ENCODE assay signal across 8 mouse cellular contexts in the genomic region with DNA sequence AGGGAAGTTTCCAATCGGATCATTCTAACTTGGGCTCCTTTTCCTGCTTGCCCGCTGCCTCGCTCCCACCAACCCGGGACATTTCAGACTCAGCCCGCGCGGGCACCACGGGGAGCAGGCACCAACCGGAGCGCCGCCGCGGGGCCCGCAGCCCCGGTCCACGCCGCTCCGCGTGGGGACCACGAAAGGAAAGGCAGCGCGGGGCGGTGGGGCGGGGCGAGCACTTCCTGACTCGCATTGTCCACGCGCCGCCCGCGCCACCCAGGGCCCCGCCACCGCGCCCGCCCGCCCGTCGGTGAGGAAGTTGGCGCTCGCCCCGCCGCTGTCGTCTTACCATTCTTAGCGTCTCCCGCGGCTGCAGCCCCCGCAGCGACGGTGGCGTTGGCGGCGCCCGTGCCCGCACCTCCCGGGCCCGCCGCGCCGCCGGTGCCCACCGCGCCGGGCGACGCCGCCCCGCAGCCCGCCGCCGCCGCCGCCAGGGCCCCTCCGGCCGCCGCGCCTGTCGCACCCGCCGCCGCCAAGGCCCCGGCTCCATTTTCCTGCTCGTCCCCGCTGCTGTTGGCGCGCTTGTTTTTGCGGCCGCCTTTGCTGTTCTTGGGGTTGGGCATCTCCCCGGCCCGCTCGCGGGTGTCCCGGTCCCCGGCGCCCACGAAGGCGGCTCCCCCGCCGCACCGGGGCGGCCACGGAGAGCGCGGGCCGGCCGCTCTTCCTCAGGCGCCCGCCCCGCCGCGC. TPM values are rescaled to one million over a fixed set of nuclear protein-coding genes. Genes with fewer than 3 reads are reported as not detected.
DNase-seq lines count a peak whose midpoint lies in the region; ATAC-seq and TF ChIP-seq lines count a peak whose summit lies in the region.

No protein-coding gene starts in this region.

- H3K27ac ChIP-seq in embryonic facial prominence, embryonic 11.5 days (replicated peaks; ENCODE audit: low read depth, low read length), result peak overlapping the region; percentile 83
- peak overlapping the region; percentile 90 for H3K27ac ChIP-seq in limb, embryonic 13.5 days
- H3K27ac ChIP-seq in midbrain, embryonic 14.5 days (replicated peaks; ENCODE audit: low read depth, low read length), result peak overlapping the region; percentile 92
- H3K27ac ChIP-seq in small intestine, adult 2 months (ENCODE audit: insufficient read depth, low read depth, low read length), result peak overlapping the region; percentile 57

- WGBS in embryonic facial prominence, embryonic 11.5 days, result under 1% methylated on average over 103 of the region's 110 CpGs
- under 1% methylated on average over 32 of the region's 110 CpGs for WGBS in limb, embryonic 13.5 days
- under 1% methylated on average over 64 of the region's 110 CpGs for WGBS in midbrain, embryonic 14.5 days
- 1% methylated on average over 88 of the region's 110 CpGs for WGBS in small intestine, adult 2 months

- peak; percentile 49 for ATAC-seq in embryonic facial prominence, embryonic 11.5 days (replicated peaks; ENCODE audit: insufficient number of reproducible peaks, low FRiP score, low TSS enrichment, low read depth)
- peak; percentile 58 for ATAC-seq in limb, embryonic 13.5 days (ENCODE audit: low FRiP score, low read depth)
- ATAC-seq in midbrain, embryonic 14.5 days (ENCODE audit: low FRiP score, low TSS enrichment), result peak; percentile 61

- peak overlapping the region; percentile 78 for H3K4me3 ChIP-seq in embryonic facial prominence, embryonic 11.5 days (ENCODE audit: low read depth, low read length)
- peak overlapping the region; percentile 84 for H3K4me3 ChIP-seq in limb, embryonic 13.5 days
- peak overlapping the region; percentile 80 for H3K4me3 ChIP-seq in midbrain, embryonic 14.5 days (replicated peaks; ENCODE audit: low read depth, low read length)
- peak overlapping the region; percentile 100 for H3K4me3 ChIP-seq in small intestine, adult 2 months (ENCODE audit: low read depth, low read length)

- H3K4me2 ChIP-seq in embryonic facial prominence, embryonic 11.5 days (ENCODE audit: low read depth, low read length), result peak overlapping the region; percentile 62
- H3K4me2 ChIP-seq in limb, embryonic 13.5 days (replicated peaks), result peak overlapping the region; percentile 61
- peak overlapping the region; percentile 64 for H3K4me2 ChIP-seq in midbrain, embryonic 14.5 days (ENCODE audit: low read length)

- H3K27me3 ChIP-seq in embryonic facial prominence, embryonic 11.5 days (ENCODE audit: control insufficient read depth, insufficient read depth, low read length), result no peaks in the 10 kb centered on the region
- H3K27me3 ChIP-seq in limb, embryonic 13.5 days, result no peaks in the 10 kb centered on the region
- H3K27me3 ChIP-seq in midbrain, embryonic 14.5 days (ENCODE audit: control insufficient read depth, insufficient read depth, low read length), result no peaks in the 10 kb centered on the region
- H3K27me3 ChIP-seq in small intestine, adult 2 months (ENCODE audit: control insufficient read depth, insufficient read depth, low read length), result no peaks in the 10 kb centered on the region

- H3K4me1 ChIP-seq in embryonic facial prominence, embryonic 11.5 days (ENCODE audit: control insufficient read depth, insufficient read depth, low read length), result peaks cover 3% of the 10 kb centered on the region
- H3K4me1 ChIP-seq in limb, embryonic 13.5 days, result peaks cover 18% of the 10 kb centered on the region
- peaks cover 16% of the 10 kb centered on the region for H3K4me1 ChIP-seq in midbrain, embryonic 14.5 days (ENCODE audit: control insufficient read depth, insufficient read depth, low read length)
- H3K4me1 ChIP-seq in small intestine, adult 2 months (ENCODE audit: control insufficient read depth, insufficient read depth, insufficient read length, low read length), result peaks cover 2% of the 10 kb centered on the region; the same call in 1 of the 2 replicates

- TF ChIP-seq POLR2A in small intestine, adult 2 months (IDR thresholded peaks at IDR 0.05; ENCODE audit: low read depth, low read length), result no peak

- no peak for TF ChIP-seq CTCF in small intestine, adult 2 months (IDR thresholded peaks at IDR 0.05; ENCODE audit: extremely low read depth, insufficient read length, insufficient replicate concordance, low read depth, low read length)

- no peaks in the 10 kb centered on the region for H3K36me3 ChIP-seq in embryonic facial prominence, embryonic 11.5 days (replicated peaks; ENCODE audit: control insufficient read depth, insufficient read depth, low read depth, low read length)
- H3K36me3 ChIP-seq in limb, embryonic 13.5 days, result no peaks in the 10 kb centered on the region
- no peaks in the 10 kb centered on the region for H3K36me3 ChIP-seq in midbrain, embryonic 14.5 days (ENCODE audit: control insufficient read depth, insufficient read depth, low read length)
- no peaks in the 10 kb centered on the region for H3K36me3 ChIP-seq in small intestine, adult 2 months (ENCODE audit: control insufficient read depth, insufficient read depth, low read length)

- no peaks in the 10 kb centered on the region for H3K9me3 ChIP-seq in embryonic facial prominence, embryonic 11.5 days (replicated peaks; ENCODE audit: control insufficient read depth, low read length)
- H3K9me3 ChIP-seq in limb, embryonic 13.5 days, result no peaks in the 10 kb centered on the region
- H3K9me3 ChIP-seq in midbrain, embryonic 14.5 days (ENCODE audit: control insufficient read depth, low read length), result no peaks in the 10 kb centered on the region

- H3K9ac ChIP-seq in embryonic facial prominence, embryonic 11.5 days (replicated peaks; ENCODE audit: low read length), result peak overlapping the region; percentile 89
- H3K9ac ChIP-seq in limb, embryonic 13.5 days, result peak overlapping the region; percentile 90
- H3K9ac ChIP-seq in midbrain, embryonic 14.5 days (replicated peaks; ENCODE audit: low read length), result peak overlapping the region; percentile 90

- DNase-seq in 3134 (ENCODE audit: extremely low read depth, insufficient read length, low spot score), result peak; percentile 62
- peak; percentile 84 for DNase-seq in adrenal gland, postnatal 14 days
- peak; percentile 45 for DNase-seq in embryonic facial prominence, embryonic 11.5 days (ENCODE audit: low spot score)
- peak; percentile 78 to 79 for DNase-seq in heart, adult 18-20 months
- peak; percentile 72 for DNase-seq in kidney, adult 18-20 months
- DNase-seq in midbrain, embryonic 14.5 days, result peak; percentile 73

RNA-seq across cellular contexts. Expression of gene Heca, which starts 0.5 kb away (rescaled TPM):
- total RNA-seq in adrenal gland, postnatal 14 days (2021), result 33.2 and 37.1 TPM in 2 replicates
- polyA plus RNA-seq in embryonic facial prominence, embryonic 11.5 days (2014; fragmentation: Nextera tagmentation; extraction: Ambion mirVana), result 4.3 and 4.7 TPM in 2 replicates
- total RNA-seq in heart, adult 18-20 months (2021), result 10 to 100 TPM; 33.8 to 33.9 TPM
- 5.6 and 6.3 TPM in 2 replicates for polyA plus RNA-seq in limb, embryonic 13.5 days (2015; fragmentation: Nextera tagmentation; extraction: Ambion mirVana)
- 7.3 and 8.9 TPM in 2 replicates for polyA plus RNA-seq in midbrain, embryonic 14.5 days (2014; fragmentation: Nextera tagmentation; extraction: Ambion mirVana)
- polyA plus RNA-seq in small intestine, adult 2 months (2012; rRNA removed), result 2.0 and 13.0 TPM in 2 replicates

Comparison
In these comparisons a context has a peak if more than half of its experiments do, and no peak if none do; other contexts are left out.
1. Peak in every context shown above with its lines: DNase-seq, ATAC-seq, H3K4me3 ChIP-seq and H3K27ac ChIP-seq.